Mouse (Mus musculus) embryo, embryonic 11.5 days (tissue): Measurements from ENCODE around the gene Bhmt2.

Source experiments
- DNase-seq: peaks from one replicate; pipeline ENCODE4 v3.0.0-alpha.2; 2012; ENCODE audit warnings: low read depth, low spot score

Gene Bhmt2

GRCm38 (mm10) chr13:93674131-93674561, at the start of gene Bhmt2, which contains the start of gene Dmgdh:
Bhmt2 (minus strand) TSS chr13:93674302.
Dmgdh (plus strand) TSS chr13:93674433.
- DNase-seq: no peak

GRCm38 (mm10) chr13:93723455-93723854, 49.4 kb upstream of the Bhmt2 start:
- no peak for DNase-seq

- no peak for DNase-seq
Observed at GRCm38 (mm10) chr13:93721916-93722315, 47.8 kb upstream of the Bhmt2 start.

- peak; percentile 56 for DNase-seq
Observed at GRCm38 (mm10) chr13:93718948-93719347, 44.8 kb upstream of the Bhmt2 start.

- peak; percentile 9 for DNase-seq
Observed at GRCm38 (mm10) chr13:93717113-93717512, 43.0 kb upstream of the Bhmt2 start.

- no peak for DNase-seq
Observed at GRCm38 (mm10) chr13:93713826-93714225, 39.7 kb upstream of the Bhmt2 start.

- no peak for DNase-seq
Observed at GRCm38 (mm10) chr13:93712362-93712761, 38.3 kb upstream of the Bhmt2 start.

- DNase-seq: no peak
Observed at GRCm38 (mm10) chr13:93711226-93711625, 37.1 kb upstream of the Bhmt2 start.

- DNase-seq: no peak
Observed at GRCm38 (mm10) chr13:93710325-93710724, 36.2 kb upstream of the Bhmt2 start.

- no peak for DNase-seq
Observed at GRCm38 (mm10) chr13:93707271-93707670, 33.2 kb upstream of the Bhmt2 start.

- no peak for DNase-seq
Observed at GRCm38 (mm10) chr13:93705697-93706096, 31.6 kb upstream of the Bhmt2 start.

GRCm38 (mm10) chr13:93698866-93699265, 24.8 kb upstream of the Bhmt2 start:
- DNase-seq: no peak

GRCm38 (mm10) chr13:93690821-93691220, 16.7 kb upstream of the Bhmt2 start:
- no peak for DNase-seq

GRCm38 (mm10) chr13:93689566-93689965, 15.5 kb upstream of the Bhmt2 start:
- no peak for DNase-seq

- no peak for DNase-seq
Observed at GRCm38 (mm10) chr13:93687321-93687720, 13.2 kb upstream of the Bhmt2 start.

GRCm38 (mm10) chr13:93685226-93685625, 11.1 kb upstream of the Bhmt2 start:
- DNase-seq: no peak

- no peak for DNase-seq
Observed at GRCm38 (mm10) chr13:93683336-93683735, 9.2 kb upstream of the Bhmt2 start.

GRCm38 (mm10) chr13:93676864-93677263, 2.8 kb upstream of the Bhmt2 start:
- no peak for DNase-seq

GRCm38 (mm10) chr13:93673296-93673695, 806 bp downstream of the Bhmt2 start:
- DNase-seq: no peak

GRCm38 (mm10) chr13:93672371-93672770, 1.7 kb downstream of the Bhmt2 start:
- no peak for DNase-seq

- no peak for DNase-seq
Observed at GRCm38 (mm10) chr13:93667586-93667985, 6.5 kb downstream of the Bhmt2 start.

- DNase-seq: no peak
Observed at GRCm38 (mm10) chr13:93657941-93658340, 16.2 kb downstream of the Bhmt2 start.

- DNase-seq: no peak
Observed at GRCm38 (mm10) chr13:93653382-93653781, 20.7 kb downstream of the Bhmt2 start.

GRCm38 (mm10) chr13:93648387-93649130, 25.5 kb downstream of the Bhmt2 start:
- no peak for DNase-seq
